Mouse (Mus musculus): ENCODE data around the gene Ppp1r8.

DNA sequence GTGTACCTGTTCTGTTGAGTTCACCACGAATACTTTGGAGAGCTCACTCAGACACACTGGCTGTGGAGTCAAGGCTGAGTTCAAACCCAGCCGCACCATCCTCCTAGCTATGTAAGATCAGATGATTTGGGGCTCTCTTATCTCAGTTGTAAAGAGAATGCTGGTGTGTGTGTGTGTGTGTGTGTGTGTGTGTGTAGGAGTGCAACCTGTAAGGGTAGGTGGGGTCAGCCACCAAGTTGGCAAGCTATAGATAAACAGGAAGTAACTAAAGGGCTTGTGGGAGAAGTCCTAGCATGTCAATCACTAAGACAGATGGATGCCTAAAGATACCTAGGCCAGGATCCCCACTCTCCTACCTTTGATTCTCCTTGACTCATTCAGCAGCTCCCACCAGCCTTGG is 59.2 kb downstream of the Ppp1r8 start:
- TF ChIP-seq EP300 (IDR thresholded peaks at IDR 0.05) (no peak), CTCF (IDR thresholded peaks at IDR 0.05) (no peak)

All from lung, postnatal 0 days (tissue).